Mouse (Mus musculus) layer of hippocampus, adult 8-10 months (tissue): ENCODE data around the gene Pter. TPM values are rescaled to one million over a fixed set of nuclear protein-coding genes. Genes with fewer than 3 reads are reported as not detected.

Experiments used
- DNase-seq, 2 experiments: peaks; one replicate each; pipeline ENCODE4 v3.0.0; 2022; ENCODE audit warnings: low spot score in 2 of 2
- total RNA-seq, 4 experiments: library from RNA; stranded (reverse); gene quantifications; 2 replicates each; pipeline ENCODE4 v1.2.4; 2022

Pter gene
- total RNA-seq, 4 experiments from 2014 or later: 1.1 to 1.6 (median 1.5) TPM

DNA sequence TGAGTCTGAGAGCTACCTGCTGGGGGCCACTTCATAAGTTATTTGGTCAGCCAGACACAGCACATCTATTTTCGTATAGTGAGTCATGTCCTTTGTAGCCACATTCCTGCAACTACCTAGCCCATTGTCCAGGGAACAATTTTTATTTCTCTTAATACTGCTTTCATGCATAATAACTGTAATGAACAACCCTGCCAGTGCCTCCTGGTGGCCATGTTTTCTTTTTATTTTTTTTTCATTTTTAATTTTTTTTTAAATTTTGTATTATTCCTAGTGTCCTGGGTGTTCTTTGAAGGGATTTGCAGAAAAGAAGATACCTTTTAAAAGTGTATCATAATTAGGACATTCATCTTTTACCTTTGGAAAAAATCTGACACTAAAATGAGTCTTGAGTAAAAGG, 84.6 kb downstream of the Pter start:
- no peak for DNase-seq

DNA sequence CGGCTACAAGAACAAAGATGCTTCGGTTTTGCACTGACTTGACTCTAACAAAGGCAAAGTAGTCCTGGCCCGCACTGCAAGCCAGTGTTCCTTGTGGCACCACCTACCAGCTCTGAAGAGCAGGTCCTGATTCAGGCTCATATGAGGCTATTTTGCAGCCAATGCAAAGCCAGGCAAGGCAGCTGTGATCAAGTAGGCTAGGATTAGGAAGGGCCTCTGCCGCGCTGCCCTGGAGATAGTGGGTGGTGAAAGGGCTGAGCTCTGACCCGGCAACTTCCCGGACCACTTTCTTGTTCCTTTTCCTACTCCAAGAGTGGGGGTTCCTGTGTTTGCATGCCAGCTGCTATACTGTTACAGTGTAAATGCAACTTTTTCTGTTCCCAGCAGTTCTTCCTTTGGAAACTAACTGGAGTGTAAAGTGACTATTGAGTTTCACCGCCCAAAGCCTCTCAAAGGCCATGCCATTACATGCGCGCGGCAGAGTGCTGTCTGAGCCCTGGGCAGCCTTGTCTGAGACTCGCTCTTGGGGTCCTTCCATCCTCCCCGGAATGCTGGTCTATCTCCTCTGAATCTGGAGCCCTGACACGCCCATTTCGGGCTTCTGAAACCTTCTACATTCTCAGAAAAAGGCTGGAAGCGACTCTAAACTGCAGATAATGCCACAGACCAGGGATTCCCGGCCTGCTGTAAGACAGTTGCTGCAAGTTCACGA, 85.6 kb downstream of the Pter start:
- peak in 1 of 2 experiments; percentile 23 for DNase-seq

DNA sequence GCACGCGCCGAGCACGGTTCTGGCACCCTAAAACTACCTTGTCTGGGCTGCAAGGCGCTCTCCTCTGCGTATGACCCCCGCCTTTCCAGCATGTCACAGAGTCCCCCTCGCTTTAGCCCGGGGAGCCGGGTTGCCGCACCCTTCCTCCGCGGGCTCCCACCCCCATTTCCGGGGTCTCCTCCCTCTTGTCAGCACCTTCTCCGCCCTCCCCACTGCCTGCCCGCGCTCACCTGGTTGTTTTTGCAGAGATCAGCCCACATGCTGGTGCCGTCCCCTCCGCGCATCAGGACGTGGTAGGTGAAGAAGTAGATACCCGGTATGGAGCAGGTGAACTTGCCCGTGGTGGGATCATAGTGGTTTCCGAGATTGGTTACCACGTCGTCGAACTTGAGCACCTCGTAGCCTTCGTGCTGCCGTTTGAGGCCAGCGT, 86.2 kb downstream of the Pter start:
- peak in 1 of 2 experiments; percentile 17 for DNase-seq

DNA sequence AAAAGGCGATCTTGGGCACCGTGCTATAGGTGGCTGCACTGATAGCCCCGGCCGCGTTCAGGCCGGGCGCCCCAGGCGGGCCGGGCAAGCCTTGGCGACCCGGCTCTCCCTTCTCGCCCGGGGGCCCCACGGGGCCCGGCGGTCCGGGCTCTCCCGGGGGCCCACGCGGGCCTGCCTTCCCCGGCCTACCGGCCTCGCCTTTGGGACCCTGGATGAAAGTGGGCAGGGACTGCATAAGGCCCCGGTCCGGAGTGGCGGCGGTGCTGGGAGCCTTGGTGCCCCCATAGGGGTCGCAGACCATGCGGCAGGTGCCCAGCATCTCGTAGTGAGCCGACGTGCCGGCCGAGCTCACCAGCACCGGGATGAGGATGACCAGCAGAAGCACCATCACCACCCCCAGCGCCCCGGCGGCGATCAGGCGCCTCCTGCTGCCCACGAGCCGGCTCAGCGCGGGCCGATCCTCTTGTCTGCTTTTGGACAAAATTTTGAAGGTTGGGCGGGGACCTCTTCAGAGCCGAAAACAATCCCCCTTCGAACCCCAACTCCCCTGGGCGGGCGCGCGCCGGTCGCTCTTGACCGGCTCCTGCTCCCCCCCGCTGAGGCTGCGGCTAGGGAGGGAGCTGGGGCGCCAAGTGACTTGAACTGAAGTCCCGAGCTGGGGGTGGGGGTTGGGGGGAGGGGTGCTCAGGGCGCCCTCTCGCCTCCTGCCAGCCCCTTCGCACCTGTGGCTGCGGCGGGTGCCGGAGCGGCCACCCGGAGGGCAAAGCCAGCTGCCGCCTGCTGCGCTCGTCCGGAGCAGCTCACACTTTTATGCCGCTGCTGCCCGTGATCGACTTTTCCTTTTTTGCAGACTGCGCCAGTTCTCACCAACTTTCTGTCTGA, 86.9 kb downstream of the Pter start:
- DNase-seq: peak; percentile 21 to 35

DNA sequence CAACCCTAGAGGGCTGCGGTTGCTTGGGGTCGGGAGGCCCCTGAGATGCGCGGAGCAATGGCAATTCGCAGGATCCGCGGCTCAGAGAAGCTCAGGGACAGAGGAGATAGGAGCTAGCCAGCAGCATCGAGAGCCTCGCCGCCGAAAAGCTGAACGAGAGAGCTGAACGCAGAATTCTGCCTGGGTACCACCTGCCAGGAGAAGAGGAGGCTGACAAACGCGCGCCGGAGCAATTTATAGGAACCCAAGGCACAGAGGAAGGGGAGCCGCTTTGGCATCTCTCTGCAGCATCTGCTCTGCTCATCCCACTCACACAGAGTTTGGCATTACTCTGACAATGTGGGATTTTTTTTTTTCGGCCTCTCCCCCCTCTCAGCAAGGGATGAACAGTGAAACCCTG, 87.6 kb downstream of the Pter start, which contains the start of gene C1ql3:
Gene C1ql3 (minus strand): TSS at position 335 of the 400 bp plus-strand sequence.
- DNase-seq: peak; percentile 84 to 90

DNA sequence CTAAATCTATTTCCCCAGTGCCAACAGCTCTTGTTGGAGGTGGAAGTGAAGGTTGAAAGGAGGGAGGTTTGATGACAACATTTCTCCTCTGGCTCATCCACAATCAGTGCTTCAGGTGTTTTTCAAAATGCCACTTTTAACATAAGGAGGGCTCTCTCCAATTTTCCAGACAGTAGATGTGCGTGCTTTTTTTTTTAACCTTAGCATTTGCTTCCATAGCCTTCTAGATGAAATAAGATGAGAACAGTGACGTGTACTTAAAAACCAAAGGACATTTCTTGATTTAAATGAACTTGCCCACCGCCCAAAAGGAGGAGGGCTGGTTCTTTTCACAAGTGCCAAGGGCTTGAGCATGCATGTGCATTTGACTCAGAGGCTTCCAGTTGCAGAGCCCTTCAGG, 88.1 kb downstream of the Pter start:
- DNase-seq: no peak

DNA sequence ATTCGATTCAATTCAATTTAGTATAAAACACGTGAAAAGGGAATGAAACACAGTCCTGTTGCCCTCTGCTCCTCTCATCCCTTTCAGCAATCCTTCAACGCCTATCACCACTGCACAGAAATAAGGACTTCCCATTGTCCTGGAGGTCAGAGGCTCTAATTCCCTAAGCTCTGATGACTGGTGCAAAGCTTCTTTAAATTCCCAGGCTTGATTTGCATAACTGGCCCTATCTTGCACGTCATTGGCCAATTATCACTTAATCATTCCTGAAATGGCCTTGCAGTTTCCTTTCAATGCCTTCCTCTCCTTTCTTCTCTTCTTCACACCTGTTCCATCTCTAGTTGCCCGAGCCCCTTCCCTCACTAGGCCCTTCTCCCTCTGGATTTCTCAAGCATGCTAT, 94.5 kb downstream of the Pter start:
- DNase-seq: no peak

DNA sequence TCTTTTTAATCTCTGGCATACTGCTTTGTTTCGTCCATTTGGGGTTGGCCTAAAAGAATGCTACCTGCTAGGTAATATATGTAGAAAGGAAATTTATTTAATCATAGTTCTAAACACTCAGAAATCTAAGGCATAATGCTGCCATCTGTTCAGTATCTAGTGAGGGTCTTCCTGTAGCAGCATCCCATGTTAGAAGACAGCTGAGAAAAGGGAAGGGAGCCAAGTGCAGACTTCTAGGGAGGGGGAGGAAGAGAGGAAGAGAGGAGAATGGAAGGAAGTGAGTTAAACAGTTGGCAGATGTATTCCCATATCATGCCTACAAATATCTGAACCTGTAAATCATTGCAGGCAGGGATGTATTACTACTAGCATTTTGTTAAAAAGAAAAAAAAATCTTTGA, 95.0 kb downstream of the Pter start:
- no peak for DNase-seq

DNA sequence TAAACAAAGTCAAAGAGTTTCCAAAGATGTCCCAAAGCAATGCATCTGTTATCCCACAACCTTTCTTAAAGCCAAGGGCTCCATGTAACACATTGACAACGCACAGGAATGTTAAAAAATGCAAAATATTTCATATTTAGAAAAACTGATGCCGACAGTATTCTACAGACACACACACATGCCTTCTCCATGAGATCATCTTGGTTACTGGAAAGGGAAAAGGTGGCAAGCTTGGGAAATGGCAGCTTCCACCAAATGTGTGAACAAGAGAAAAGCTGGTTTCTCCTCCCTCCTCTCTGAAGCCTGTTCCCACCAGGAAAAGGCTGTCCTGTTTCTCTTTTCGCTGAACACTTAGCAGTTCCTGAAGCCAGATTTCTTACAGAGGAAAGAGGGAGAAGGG, 114.9 kb downstream of the Pter start:
- no peak for DNase-seq

DNA sequence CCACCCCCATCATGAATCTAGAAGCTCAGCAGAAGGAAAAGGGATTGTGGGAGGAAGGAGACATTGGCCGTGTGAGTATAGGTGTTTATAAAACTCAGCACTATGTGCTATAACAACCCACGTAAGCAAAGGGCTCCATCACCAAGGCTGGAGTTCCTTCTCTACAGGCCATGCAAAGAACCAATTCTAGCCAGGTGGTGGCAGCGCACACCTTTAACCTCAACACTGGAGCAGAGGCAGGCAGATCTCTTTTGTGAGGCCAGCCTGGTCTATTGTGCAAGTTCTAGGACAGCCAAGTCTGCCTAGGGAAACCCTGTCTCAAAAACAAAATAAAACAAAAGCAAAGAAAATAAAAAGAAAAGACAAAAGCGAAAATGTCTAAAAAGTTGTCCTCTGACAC, 115.9 kb downstream of the Pter start:
- DNase-seq: no peak

DNA sequence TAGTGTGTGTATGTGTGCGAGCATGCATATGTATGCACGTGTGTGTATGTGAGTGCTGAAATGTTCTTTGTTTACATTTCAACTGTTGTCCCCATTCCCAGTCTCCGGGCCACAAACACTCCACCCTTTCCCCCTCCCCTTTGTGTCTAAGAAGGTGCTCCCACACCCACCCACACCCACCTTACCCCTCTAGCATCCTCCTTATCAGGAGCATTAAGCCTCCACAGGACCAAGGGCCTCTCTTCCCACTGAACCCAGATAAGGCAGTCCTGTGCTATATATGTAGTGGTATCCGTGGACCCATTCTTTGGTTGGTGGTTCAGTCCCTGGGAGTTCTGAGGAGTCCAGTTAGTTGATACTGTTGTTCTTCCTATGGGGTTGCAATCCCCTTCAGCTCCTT, 120.7 kb downstream of the Pter start:
- DNase-seq: no peak

DNA sequence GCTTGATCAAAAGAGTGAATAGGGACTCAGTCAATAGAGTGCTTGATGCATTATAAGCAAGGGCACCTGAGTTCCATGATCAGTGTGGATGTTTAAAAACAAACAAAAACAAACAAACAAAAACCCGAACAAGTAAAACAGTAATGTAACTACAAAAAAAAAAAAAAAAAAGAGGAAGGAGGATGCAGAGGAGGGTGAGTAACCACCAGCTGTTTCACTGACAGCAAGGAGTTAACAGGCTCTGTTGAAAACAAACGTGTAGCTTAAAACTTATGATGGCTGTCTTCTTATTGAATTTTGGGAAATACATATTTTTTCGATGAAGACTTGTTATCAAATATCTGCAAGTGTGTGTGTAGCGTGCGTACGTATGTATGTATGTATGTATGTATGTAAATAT, 124.8 kb downstream of the Pter start:
- no peak for DNase-seq

Other genes starting within 250 kb of the Pter start
- gene C1ql3, start 87.8 kb downstream of the Pter start, total RNA-seq: 100 to 1,000 TPM; 120 to 136 (median 133) TPM